20 mouse cellular contexts compared by ENCODE assay signal in genomic region chr1:99759996-99760395, GRCm38 (mm10).
"Had no signal": no experiment of that assay in that cellular context is flagged by ENCODE, and none has a peak within 500 bp of the region (broad histone marks: within the 10 kb centered on the region; RNA-seq: fewer than 3 reads in every experiment).

No protein-coding gene starts in this region.

- DNase-seq: cerebellum, adult 9-10 months; cerebellum, adult 9-11 months; cerebellum, postnatal 10 days; cerebellum, postnatal 14 days; cerebellum, postnatal 25 days; cerebellum, postnatal 36 days; embryo, embryonic 11 days; forebrain, postnatal 0 days; gastrocnemius, adult 2 months; gastrocnemius, postnatal 10 days; gastrocnemius, postnatal 14 days; gastrocnemius, postnatal 25 days; gastrocnemius, postnatal 36 days; heart, adult 11 months; heart, adult 18-20 months; heart, adult 2 months had no signal

- ATAC-seq: forebrain, embryonic 13.5 days; forebrain, embryonic 14.5 days; forebrain, embryonic 15.5 days; forebrain, embryonic 16.5 days; forebrain, postnatal 0 days had no signal
